Mouse (Mus musculus) splenic B cell, adult 2 months (primary cell): ENCODE measurements around the gene Cmya5.

ENCODE experiments used
- DNase-seq: peaks from one replicate; pipeline ENCODE4 v3.0.0-alpha.2; 2011; ENCODE audit warnings: low read depth, low spot score
- H3K27me3 ChIP-seq: 2 replicates; pipeline ENCODE4 v1.6.1; 2012; ENCODE audit warnings: mild to moderate bottlenecking, low read length, moderate library complexity, mixed read lengths; ENCODE audit not compliant: control insufficient read depth, poor library complexity, insufficient read depth, severe bottlenecking
- H3K36me3 ChIP-seq: 2 replicates; pipeline ENCODE4 v1.6.1; 2012; ENCODE audit warnings: mild to moderate bottlenecking, low read length, moderate library complexity, mixed read lengths; ENCODE audit not compliant: control insufficient read depth, poor library complexity, insufficient read depth, severe bottlenecking

Cmya5 gene

GRCm38 (mm10) chr13:93061311-93061710 is 83.2 kb downstream of the Cmya5 start:
- no peak for DNase-seq
- no peaks in the 10 kb centered on the region for H3K36me3 ChIP-seq
- no peaks in the 10 kb centered on the region for H3K27me3 ChIP-seq

- no peaks in the 10 kb centered on the region for H3K36me3 ChIP-seq
- no peak for DNase-seq
- no peaks in the 10 kb centered on the region for H3K27me3 ChIP-seq
Measured at GRCm38 (mm10) chr13:93060437-93060836, 84.1 kb downstream of the Cmya5 start.

DNA sequence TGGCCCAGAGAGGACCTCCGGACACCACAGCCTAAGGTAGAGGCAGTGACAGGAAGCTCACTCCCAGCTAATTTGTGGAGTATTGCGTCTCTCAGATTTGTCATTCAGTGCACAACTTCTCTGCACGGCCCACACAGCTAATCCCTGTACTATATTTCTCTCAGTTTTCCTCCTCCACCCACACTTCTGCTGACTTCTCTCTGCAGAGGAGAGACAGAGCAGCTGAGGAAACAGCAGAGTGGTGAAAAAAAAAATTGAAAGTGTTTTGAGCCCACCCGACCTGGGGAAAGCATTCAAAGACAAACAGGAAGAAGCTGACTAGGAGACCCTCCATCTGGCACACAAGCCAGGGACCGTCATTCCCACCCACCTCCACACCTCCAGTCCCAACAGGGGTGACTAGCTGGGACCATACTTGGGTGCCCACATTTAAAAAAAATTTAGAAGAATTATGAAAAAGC is 85.9 kb downstream of the Cmya5 start:
- H3K36me3 ChIP-seq = no peaks in the 10 kb centered on the region
- no peaks in the 10 kb centered on the region for H3K27me3 ChIP-seq
- DNase-seq = no peak

DNA sequence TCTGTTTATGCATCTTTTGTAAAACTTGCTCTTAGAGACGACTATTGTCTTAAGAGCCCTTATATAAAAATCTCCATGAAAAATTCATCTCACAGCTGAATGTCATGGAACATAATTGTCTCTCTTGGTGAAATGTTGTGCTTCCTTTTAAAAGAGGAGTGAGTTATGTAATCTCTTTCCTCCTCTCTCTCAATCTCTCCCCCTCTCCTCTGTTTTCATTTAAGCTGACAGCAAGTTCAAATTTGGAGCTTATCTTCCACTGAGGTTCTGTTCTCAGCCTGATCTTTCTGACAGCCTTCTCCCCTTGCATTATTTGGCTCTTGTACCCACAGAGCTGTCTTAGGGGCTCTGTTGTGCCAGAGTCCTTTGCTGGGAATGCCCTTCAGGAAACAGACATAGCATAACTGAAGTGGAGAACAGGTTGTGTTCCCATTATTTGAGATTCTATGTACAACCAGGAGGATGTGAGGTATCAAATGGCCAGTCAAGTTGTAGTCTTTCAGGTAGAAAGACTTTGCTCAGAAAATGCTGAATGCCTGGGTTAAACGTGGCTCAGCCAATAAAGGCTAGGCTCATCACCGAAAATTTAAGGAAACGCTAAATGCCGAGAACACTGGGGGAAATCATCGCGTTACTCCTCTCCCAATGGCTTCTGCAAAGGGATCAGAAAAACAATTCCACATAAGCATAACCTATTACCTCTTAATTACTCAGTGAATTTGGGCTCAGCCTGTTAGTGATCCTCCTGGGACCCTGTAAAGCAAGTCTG is 86.8 kb downstream of the Cmya5 start:
- DNase-seq = no peak
- Histone ChIP-seq H3K36me3 (no peaks in the 10 kb centered on the region), H3K27me3 (no peaks in the 10 kb centered on the region)

DNA sequence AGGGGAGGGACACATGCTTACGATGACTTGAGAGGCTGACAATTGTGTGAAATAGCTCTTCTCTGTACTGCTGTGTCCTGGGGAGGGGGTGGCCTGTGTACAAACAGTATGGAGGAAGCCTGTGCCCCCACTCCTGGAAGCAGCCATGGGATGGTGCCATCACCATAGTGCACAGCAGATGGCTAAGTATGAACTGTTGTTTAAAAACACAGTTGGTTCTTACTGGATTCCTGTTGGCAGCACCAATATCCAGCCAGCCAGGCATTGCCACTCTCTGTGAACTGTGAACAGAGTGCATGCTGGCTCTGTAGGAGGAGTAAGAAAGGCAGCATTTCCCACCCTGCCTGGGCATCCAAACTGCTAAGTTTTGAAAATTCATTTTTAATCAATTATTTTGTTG is 88.4 kb downstream of the Cmya5 start:
- no peaks in the 10 kb centered on the region for H3K27me3 ChIP-seq
- H3K36me3 ChIP-seq = no peaks in the 10 kb centered on the region
- DNase-seq = no peak

DNA sequence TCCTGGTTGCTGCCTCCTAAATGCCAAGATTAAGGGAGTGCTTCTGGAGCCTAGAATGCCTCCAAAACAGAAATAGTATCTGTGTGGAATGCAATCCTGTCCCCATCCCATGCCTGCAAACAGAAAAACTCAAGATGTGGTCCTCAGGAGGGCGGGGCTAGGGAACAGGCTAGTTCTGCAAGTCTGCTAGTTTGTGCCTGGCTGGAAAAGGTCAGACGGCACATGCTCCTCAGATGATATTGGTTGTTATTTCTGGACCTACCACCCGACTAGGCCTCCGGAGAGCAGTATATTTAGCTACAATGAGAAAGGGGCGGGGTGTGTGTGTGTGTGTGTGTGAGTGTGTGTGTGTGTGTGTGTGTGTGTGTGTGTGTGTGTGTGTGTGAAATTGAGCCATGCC is 93.0 kb downstream of the Cmya5 start:
- H3K36me3 ChIP-seq = no peaks in the 10 kb centered on the region
- DNase-seq = no peak

GRCm38 (mm10) chr13:93041021-93041420 is 103.5 kb downstream of the Cmya5 start:
- no peak for DNase-seq
- H3K36me3 ChIP-seq = no peaks in the 10 kb centered on the region
- H3K27me3 ChIP-seq = no peaks in the 10 kb centered on the region

More for the DNA sequence above, 93.0 kb downstream of the Cmya5 start:
- H3K27me3 ChIP-seq = no peaks in the 10 kb centered on the region

GRCm38 (mm10) chr13:93036218-93036617 is 108.3 kb downstream of the Cmya5 start:
- no peak for DNase-seq
- Histone ChIP-seq H3K36me3 (no peaks in the 10 kb centered on the region), H3K27me3 (no peaks in the 10 kb centered on the region)

- H3K36me3 ChIP-seq = no peaks in the 10 kb centered on the region
- H3K27me3 ChIP-seq = no peaks in the 10 kb centered on the region
- DNase-seq = no peak
Measured at GRCm38 (mm10) chr13:93029337-93029736, 115.2 kb downstream of the Cmya5 start.

GRCm38 (mm10) chr13:93024837-93025236 is 119.7 kb downstream of the Cmya5 start:
- H3K36me3 ChIP-seq = no peaks in the 10 kb centered on the region
- DNase-seq = no peak
- no peaks in the 10 kb centered on the region for H3K27me3 ChIP-seq

DNA sequence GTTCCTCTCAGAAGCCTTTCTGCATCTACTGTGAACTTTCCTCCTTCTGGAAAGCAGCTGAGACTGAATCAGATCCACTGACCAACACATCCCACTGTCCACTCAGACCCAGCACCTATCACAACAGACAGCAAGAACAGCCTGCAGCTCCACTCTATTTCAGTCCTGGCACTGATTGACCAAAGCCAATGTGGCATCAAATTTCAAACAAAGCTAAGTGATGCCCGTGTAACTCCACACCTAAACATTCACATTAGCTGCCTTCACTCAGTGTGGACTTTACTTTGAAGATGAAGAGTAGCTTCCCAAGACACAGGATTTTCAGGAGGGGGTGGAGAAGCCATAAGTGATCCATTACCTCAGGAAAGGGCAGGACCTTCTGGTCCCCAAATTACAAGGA is 122.4 kb downstream of the Cmya5 start:
- DNase-seq = no peak
- Histone ChIP-seq H3K36me3 (no peaks in the 10 kb centered on the region), H3K27me3 (no peaks in the 10 kb centered on the region)

GRCm38 (mm10) chr13:93012952-93013351 is 131.6 kb downstream of the Cmya5 start:
- H3K27me3 ChIP-seq = no peaks in the 10 kb centered on the region
- H3K36me3 ChIP-seq = no peaks in the 10 kb centered on the region
- DNase-seq = no peak

DNA sequence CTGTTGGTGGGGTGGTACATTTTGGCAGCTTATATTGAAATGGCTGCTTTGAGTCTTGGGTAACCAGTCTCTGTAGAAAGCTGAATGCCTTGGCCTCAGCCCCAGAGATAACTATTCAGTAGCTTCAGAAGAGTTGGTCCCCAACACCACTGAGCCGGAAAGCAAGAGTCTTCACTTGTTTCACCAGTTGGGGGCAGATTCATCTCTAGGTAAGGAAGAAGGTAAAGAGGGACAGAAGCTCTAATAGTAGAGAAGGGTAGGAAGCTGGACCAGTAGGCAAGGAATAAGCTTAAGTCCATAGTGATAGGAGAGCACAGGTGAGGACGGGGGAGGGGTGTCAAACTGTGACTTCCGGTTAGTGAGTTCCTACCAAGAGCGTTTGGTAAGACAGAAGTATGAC is 133.2 kb downstream of the Cmya5 start:
- DNase-seq = no peak
- Histone ChIP-seq H3K27me3 (no peaks in the 10 kb centered on the region), H3K36me3 (no peaks in the 10 kb centered on the region)

- no peaks in the 10 kb centered on the region for H3K36me3 ChIP-seq
- DNase-seq = no peak
- no peaks in the 10 kb centered on the region for H3K27me3 ChIP-seq
Measured at GRCm38 (mm10) chr13:93010524-93010923, 134.0 kb downstream of the Cmya5 start.

DNA sequence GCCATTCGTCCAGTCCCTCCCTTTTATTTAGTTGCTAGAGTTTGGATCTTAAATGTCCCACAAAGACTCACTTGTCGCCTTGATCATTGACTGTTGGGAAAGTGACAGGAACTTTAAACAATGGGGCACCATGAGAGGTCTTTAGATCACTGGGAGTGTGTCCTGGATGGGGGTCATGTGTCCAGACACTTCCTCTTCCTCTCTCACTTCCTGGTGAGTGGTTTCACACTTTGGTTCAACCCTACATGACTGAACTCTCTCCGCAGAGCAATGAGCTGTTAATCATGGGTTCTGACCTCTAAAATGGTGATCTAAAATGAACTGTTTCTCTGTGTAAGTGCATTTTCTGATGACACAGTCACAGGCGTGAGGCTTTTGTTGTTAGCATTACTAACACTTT is 137.4 kb downstream of the Cmya5 start:
- H3K36me3 ChIP-seq = no peaks in the 10 kb centered on the region
- peak; percentile 42 for DNase-seq
- H3K27me3 ChIP-seq = no peaks in the 10 kb centered on the region

DNA sequence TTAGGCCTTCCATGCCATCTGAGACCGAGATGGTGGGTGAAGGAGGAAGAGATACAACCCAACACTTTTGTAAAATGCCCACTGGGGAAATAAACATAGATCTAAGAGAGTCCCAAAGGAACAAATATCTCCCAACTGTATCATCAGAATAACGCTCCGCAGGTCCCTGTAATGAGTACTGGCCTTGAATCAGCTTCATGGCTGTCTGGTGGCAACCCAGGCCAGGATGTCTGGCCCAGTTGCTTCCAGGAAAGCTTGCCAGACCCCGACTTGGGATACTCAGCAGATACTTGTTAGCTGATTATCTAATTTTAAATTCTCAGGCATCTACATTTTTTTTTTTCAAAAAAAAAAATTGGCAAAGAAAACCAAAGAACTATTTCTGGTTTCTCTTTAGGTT is 138.2 kb downstream of the Cmya5 start:
- no peaks in the 10 kb centered on the region for H3K36me3 ChIP-seq
- DNase-seq = no peak
- no peaks in the 10 kb centered on the region for H3K27me3 ChIP-seq
